Mouse (Mus musculus): ENCODE results near the gene Bcl9. TPM values are rescaled to one million over a fixed set of nuclear protein-coding genes. Genes with fewer than 3 reads are reported as not detected.

Bcl9 gene
- polyA plus RNA-seq, 1 experiment from 2014 or later, result 89.4 TPM

DNA sequence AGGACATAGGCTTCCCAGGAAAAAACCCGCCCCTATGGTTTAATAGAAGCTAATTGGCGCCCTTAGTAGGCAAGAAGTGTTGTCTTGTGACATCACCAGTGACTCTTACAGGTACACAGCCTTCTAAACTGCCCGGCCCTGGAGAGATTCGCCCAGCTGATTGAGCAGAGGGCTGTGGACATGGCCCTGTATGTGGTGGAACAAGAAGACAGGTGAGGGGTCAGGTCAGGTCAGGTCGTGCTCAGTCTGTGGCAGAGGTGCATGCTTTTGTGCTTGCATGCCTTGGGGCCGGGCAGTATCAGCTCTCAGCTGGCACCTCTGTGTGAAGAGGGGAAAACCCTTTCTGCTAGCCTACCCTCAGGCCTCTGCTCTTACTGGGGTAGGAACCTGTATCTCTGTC, 126.2 kb downstream of the Bcl9 start:
- Histone ChIP-seq H3K9me3 (no peaks in the 10 kb centered on the region), H3K4me2 (no peak overlapping the region), H3K27me3 (no peaks in the 10 kb centered on the region), H3K27ac (no peak overlapping the region), H3K4me3 (no peak overlapping the region), H3K4me1 (no peaks in the 10 kb centered on the region), H3K36me3 (peaks cover 36% of the 10 kb centered on the region), H3K9ac (no peak overlapping the region)
- ATAC-seq (ENCODE audit: insufficient number of reproducible peaks, insufficient read depth, low FRiP score, low TSS enrichment, low read depth), result no peak
- WGBS, result 70% methylated on average over 6 of the region's 6 CpGs

DNA sequence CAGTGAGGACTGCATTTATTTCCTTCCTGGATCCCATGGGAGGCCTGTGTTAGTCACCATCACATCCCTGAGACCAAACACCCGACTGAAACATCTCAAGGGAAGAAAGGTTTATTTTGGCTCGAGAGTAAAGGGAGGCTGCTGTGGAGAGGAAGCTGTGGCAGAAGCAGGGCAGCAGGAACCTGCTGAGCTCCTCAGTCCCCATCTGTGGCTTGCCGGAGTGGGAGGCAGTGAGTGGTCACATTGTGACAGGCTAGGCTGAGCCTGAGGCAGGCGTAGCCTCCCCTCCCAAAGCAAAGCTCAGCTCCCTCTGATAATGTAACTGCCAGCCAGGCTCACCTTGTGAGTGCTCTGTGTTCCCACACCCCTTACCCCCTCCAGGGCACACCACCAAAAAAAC, 130.6 kb downstream of the Bcl9 start:
- no peak for ATAC-seq (ENCODE audit: insufficient number of reproducible peaks, insufficient read depth, low FRiP score, low TSS enrichment, low read depth)
- Histone ChIP-seq H3K4me1 (no peaks in the 10 kb centered on the region), H3K27ac (no peak overlapping the region), H3K27me3 (no peaks in the 10 kb centered on the region), H3K36me3 (peaks cover 32% of the 10 kb centered on the region), H3K9ac (no peak overlapping the region), H3K4me3 (no peak overlapping the region), H3K4me2 (no peak overlapping the region), H3K9me3 (no peaks in the 10 kb centered on the region)
- 74% methylated on average over 4 of the region's 4 CpGs for WGBS

DNA sequence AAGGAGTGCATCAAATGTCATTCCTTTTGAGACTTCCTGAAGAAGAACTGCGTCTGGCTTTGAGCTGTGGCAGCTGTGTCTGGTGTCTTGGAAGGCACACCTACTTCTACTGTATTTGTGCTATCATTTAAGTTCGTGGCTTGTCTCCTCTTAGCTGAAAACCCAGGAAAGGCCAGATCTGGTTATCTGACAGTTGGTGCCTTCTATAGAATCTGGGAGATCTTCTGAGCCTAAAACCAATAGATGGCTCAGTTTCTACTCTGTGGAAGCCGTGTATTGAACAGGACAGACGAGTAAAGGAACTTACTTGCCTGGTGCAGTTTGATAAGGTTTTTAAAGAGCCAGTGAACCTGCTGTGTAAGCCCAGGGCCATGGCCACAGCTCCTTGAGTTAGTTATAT, 133.2 kb downstream of the Bcl9 start:
- Histone ChIP-seq H3K27ac (no peak overlapping the region), H3K9me3 (no peaks in the 10 kb centered on the region), H3K9ac (no peak overlapping the region), H3K27me3 (no peaks in the 10 kb centered on the region), H3K4me1 (peaks cover 20% of the 10 kb centered on the region), H3K4me2 (no peak overlapping the region), H3K4me3 (no peak overlapping the region), H3K36me3 (peaks cover 26% of the 10 kb centered on the region)
- WGBS, result 81% methylated on average over 4 of the region's 4 CpGs
- ATAC-seq (ENCODE audit: insufficient number of reproducible peaks, insufficient read depth, low FRiP score, low TSS enrichment, low read depth), result no peak

DNA sequence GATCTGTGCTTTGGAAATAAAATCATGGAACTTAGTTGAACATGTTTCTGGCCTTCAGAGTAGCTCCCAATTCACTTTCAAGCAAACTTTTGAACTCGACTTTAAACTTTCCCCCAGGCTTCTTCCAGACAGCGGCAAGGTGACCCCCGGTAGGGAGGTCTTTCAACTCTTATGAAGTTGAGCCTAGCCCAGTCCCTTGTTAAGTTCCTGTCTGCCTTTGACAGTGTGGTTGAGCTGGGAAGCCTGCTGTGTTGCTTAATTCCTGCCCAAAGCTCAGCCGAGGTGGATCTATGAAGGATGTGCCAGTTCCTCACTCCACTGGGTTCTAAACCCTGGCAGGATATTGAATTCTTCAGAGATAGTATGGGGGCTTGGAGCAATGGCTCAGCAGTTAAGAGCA, 135.9 kb downstream of the Bcl9 start:
- no peaks in the 10 kb centered on the region for H3K9me3 ChIP-seq
- H3K4me1 ChIP-seq, result peaks cover 24% of the 10 kb centered on the region
- WGBS, result 50% methylated on average over 4 of the region's 4 CpGs
- peaks cover 20% of the 10 kb centered on the region; the same call in 1 of the 2 replicates for H3K36me3 ChIP-seq
- H3K27ac ChIP-seq, result no peak overlapping the region
- no peak overlapping the region for H3K9ac ChIP-seq
- H3K27me3 ChIP-seq, result no peaks in the 10 kb centered on the region
- H3K4me3 ChIP-seq, result no peak overlapping the region
- no peak for ATAC-seq (ENCODE audit: insufficient number of reproducible peaks, insufficient read depth, low FRiP score, low TSS enrichment, low read depth)
- H3K4me2 ChIP-seq, result no peak overlapping the region

DNA sequence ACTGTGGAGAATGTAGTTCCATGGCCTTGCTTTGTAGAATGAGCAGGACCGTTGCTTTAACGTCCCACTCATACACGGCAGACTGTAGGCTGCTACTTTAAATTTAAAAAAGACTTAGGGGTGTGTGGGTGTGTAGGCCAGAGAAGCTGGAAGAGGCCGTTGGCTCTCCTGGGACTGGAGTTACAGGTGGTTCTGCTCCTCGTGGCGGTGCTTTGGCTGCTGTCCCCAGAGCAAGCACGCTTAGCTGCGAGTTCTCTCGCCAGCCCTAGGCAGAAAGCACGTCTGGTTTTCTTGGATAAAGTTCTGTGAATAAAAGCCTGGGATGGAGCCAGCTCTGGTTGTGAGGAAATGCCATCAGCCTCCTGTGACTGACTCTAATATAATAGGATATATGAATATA, 136.8 kb downstream of the Bcl9 start:
- Histone ChIP-seq H3K36me3 (peaks cover 11% of the 10 kb centered on the region; the same call in 1 of the 2 replicates), H3K4me3 (no peak overlapping the region), H3K27ac (no peak overlapping the region), H3K9me3 (no peaks in the 10 kb centered on the region), H3K9ac (no peak overlapping the region), H3K4me2 (peak overlapping the region; percentile 36), H3K4me1 (peaks cover 24% of the 10 kb centered on the region), H3K27me3 (no peaks in the 10 kb centered on the region)
- no peak for ATAC-seq (ENCODE audit: insufficient number of reproducible peaks, insufficient read depth, low FRiP score, low TSS enrichment, low read depth)
- WGBS, result 55% methylated on average over 10 of the region's 10 CpGs

DNA sequence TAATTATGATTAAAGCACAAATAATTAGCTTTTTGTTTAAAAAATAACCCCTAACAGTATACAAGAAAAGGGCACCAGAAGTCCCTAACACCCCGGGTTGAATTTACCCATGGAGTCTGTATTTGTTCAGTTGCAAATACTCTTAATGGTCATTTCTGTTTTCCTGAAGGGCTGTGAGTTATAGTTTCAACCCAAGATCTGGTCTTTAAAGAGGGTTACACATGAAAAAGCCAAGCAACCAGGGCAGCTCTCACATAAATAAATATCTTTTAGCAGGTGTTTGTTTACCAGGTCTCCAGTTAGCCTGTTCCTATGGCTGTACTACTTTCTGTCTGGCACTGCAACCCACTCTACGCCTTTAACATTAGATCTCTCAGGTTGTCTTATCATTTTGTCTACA, 137.7 kb downstream of the Bcl9 start:
- H3K4me3 ChIP-seq, result peak overlapping the region; percentile 85
- peaks cover 24% of the 10 kb centered on the region for H3K4me1 ChIP-seq

DNA sequence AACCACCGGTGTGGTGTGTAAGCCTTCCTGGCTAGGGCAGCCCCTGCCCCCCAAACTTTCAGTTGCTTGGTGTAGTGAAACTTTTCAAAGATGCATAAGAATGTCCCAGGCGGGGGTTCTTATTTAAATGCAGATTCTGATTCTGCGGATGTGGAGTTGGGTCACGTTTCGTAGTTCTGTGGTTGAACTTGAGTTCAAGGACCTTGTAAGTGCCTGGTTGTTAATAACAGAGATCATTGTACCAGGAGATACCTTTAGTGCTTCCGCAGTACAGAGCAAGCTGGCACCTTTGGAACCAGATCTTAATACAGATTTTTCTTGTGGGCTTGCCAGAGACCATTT, 138.2 kb downstream of the Bcl9 start:
- Histone ChIP-seq H3K4me3 (peak overlapping the region; percentile 85), H3K9me3 (no peaks in the 10 kb centered on the region), H3K36me3 (0 out of 2 replicates have a peak, but pooled peaks cover 9% of the 10 kb centered on the region), H3K27ac (no peak overlapping the region), H3K4me1 (peaks cover 24% of the 10 kb centered on the region), H3K9ac (peak overlapping the region; percentile 86), H3K4me2 (peak overlapping the region; percentile 91), H3K27me3 (no peaks in the 10 kb centered on the region)
- no peak; the same call in 1 of the 2 replicates for ATAC-seq (ENCODE audit: insufficient number of reproducible peaks, insufficient read depth, low FRiP score, low TSS enrichment, low read depth)
- 7% methylated on average over 6 of the region's 6 CpGs for WGBS

More for the DNA sequence above, 137.7 kb downstream of the Bcl9 start:
- no peaks in the 10 kb centered on the region for H3K27me3 ChIP-seq
- 0 out of 2 replicates have a peak, but pooled peaks cover 9% of the 10 kb centered on the region for H3K36me3 ChIP-seq
- H3K9ac ChIP-seq, result no peak overlapping the region
- H3K27ac ChIP-seq, result no peak overlapping the region
- 70% methylated on average over 2 of the region's 2 CpGs for WGBS
- H3K9me3 ChIP-seq, result no peaks in the 10 kb centered on the region
- peak overlapping the region; percentile 91 for H3K4me2 ChIP-seq
- no peak for ATAC-seq (ENCODE audit: insufficient number of reproducible peaks, insufficient read depth, low FRiP score, low TSS enrichment, low read depth)

DNA sequence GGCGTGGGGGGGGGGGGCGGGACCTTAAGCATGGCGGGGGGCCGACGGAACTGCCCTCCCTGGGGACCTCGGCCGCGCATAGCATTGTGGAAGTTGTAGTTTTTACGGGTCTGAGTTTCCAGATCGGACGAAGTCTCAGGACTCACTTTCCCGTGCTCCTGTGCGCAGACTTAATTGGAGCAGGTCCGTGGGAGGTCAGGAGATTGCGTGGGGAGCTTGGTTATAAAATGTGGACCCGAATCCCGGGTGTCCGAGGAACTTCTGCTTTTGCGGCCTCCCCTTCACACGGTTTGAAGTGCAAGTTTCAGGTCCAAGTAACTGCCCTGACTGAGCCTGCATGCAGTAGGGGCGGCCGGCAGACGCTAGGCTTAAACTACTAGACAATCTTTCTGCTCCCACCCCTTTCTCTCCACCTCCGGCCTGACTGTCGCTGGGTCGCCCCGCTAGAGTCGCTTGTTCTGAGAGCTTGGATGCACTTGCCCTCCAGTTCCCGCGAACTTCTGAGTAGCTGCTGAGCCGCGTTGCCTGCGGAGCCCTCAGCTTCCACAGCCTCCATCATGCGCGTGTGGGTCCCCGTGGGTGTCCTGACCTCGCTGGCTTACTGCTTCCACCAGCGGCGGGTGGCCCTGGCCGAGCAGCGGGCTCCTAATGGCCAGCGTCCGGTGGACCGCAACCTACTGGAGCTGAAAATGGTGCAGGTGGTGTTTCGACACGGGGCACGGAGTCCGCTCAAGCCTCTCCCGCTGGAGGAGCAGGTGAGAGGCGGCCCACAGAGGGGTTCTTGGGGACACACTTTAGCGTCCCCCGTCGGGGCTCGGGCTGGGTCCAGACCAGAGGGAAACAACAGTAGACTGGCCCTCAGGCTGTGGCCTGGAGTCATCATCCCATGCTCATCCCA, 138.9 kb downstream of the Bcl9 start, which contains the start of gene Acp6:
TSS of gene Acp6 (plus strand) at position 167 of the 898 bp plus-strand sequence.
- under 1% methylated on average over 53 of the region's 54 CpGs for WGBS
- peak within 1 kb of the TSS; percentile 91 for H3K4me2 ChIP-seq

DNA sequence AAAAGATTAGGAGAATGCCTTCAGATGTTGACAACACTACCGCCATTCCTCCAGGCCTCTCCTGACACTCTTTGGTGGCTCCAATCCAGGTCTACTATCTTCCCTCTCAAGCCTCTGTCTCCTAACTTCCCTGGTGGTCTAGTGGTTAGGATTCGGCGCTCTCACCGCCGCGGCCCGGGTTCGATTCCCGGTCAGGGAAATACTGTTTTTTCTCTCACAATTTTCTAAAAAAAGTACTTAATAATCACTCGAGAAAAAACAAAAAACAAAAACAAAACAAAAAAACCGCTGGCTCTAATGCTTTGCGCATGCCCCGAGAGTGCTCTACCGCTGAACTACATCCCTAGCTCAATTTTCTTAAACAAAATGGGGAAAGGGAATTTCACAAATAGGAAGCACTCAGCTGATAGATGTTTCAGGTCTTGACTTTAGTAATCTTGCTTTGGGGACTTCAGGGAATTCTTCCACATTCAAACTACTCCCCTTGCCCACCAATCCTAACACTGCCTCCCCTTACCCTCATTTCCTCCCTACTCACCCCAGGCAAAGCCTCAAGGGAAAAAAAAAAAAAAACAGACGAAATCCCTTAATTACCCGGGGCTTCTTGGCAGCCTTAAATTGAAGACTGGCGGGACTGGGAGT, 139.6 kb downstream of the Bcl9 start:
- ATAC-seq (ENCODE audit: insufficient number of reproducible peaks, insufficient read depth, low FRiP score, low TSS enrichment, low read depth), result 0 out of 2 replicates have a peak, but pooled peaks have one; percentile 6
- H3K4me3 ChIP-seq, result peak overlapping the region; percentile 85
- H3K36me3 ChIP-seq, result no peaks in the 10 kb centered on the region
- under 1% methylated on average over 17 of the region's 17 CpGs for WGBS
- no peaks in the 10 kb centered on the region for H3K27me3 ChIP-seq
- H3K27ac ChIP-seq, result peak overlapping the region; percentile 51
- peak overlapping the region; percentile 86 for H3K9ac ChIP-seq
- peak overlapping the region; percentile 91 for H3K4me2 ChIP-seq
- peaks cover 24% of the 10 kb centered on the region for H3K4me1 ChIP-seq
- H3K9me3 ChIP-seq, result no peaks in the 10 kb centered on the region

More for the DNA sequence above, 138.9 kb downstream of the Bcl9 start, which contains the start of gene Acp6:
- H3K4me1 ChIP-seq, result peaks cover 24% of the 10 kb centered on the region
- H3K27me3 ChIP-seq, result no peaks in the 10 kb centered on the region
- H3K4me3 ChIP-seq, result peak within 1 kb of the TSS; percentile 85
- peak within 1 kb of the TSS; percentile 80 for H3K27ac ChIP-seq
- ATAC-seq (ENCODE audit: insufficient number of reproducible peaks, insufficient read depth, low FRiP score, low TSS enrichment, low read depth), result peak; percentile 90
- 0 out of 2 replicates have a peak, but pooled peaks cover 5% of the 10 kb centered on the region for H3K36me3 ChIP-seq
- H3K9ac ChIP-seq, result peak within 1 kb of the TSS; percentile 86
- no peaks in the 10 kb centered on the region for H3K9me3 ChIP-seq

DNA sequence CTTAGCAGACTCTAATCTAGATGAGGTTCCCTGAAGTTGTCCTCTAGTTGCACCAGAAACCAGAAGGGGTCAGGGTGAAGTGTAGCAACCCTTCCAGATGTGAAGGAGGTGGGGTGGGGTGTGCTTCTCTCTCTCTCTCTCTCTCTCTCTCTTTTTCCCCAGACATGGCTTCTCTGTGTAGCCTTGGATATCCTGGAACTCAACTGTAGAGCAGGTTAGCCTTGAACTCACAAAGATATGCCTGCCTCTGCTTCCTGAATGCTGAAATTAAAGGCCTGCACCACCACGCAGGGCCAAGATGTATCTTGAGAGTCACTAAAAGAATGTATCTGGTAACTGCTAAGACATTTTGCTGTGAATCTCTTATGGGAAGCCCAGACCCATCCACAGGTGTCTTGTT, 140.4 kb downstream of the Bcl9 start:
- no peak overlapping the region for H3K4me3 ChIP-seq
- H3K27me3 ChIP-seq, result no peaks in the 10 kb centered on the region
- H3K4me2 ChIP-seq, result no peak overlapping the region
- no peak overlapping the region for H3K27ac ChIP-seq
- ATAC-seq (ENCODE audit: insufficient number of reproducible peaks, insufficient read depth, low FRiP score, low TSS enrichment, low read depth), result no peak
- peaks cover 24% of the 10 kb centered on the region for H3K4me1 ChIP-seq
- H3K36me3 ChIP-seq, result no peaks in the 10 kb centered on the region
- H3K9ac ChIP-seq, result no peak overlapping the region
- no peaks in the 10 kb centered on the region for H3K9me3 ChIP-seq
- 81% methylated on average over 1 of the region's 1 CpGs for WGBS

DNA sequence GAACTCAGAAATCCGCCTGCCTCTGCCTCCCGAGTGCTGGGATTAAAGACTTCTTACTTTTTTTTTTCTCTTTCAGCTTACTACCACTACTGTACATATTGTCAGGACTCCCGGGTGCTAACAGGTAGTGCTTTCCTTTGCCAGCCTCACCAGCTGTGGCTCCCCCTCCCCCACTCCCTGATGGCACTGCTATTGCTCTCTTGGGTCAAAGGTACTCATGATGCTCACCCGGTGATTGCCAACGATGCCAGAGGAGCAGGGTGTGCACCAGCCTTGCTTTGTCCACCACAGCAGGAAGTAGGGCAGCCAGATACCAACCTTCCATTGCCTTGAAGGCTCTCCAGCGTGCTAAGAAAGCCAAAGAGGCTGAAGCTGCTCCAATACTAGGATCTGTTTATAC, 141.3 kb downstream of the Bcl9 start:
- Histone ChIP-seq H3K9me3 (no peaks in the 10 kb centered on the region), H3K4me3 (no peak overlapping the region), H3K4me2 (no peak overlapping the region), H3K4me1 (peaks cover 18% of the 10 kb centered on the region), H3K27ac (no peak overlapping the region), H3K27me3 (no peaks in the 10 kb centered on the region), H3K9ac (no peak overlapping the region), H3K36me3 (no peaks in the 10 kb centered on the region)
- no peak for ATAC-seq (ENCODE audit: insufficient number of reproducible peaks, insufficient read depth, low FRiP score, low TSS enrichment, low read depth)
- WGBS, result 91% methylated on average over 6 of the region's 6 CpGs
